Mouse (Mus musculus): Measurements from ENCODE around the gene Plekha7.
A peak's percentile ranks its signal among the peaks of the same experiment; 100 is the strongest.

Gene Plekha7

GRCm38 (mm10) chr7:116222288-116223009, 85.7 kb downstream of the Plekha7 start:
- DNase-seq (ENCODE audit: low spot score in 2 of 2): no peak

GRCm38 (mm10) chr7:116221883-116222282, 86.3 kb downstream of the Plekha7 start:
- no peak for DNase-seq (ENCODE audit: low spot score in 2 of 2)

- no peak for DNase-seq (ENCODE audit: low spot score in 2 of 2)
Measured at GRCm38 (mm10) chr7:116220103-116220707, 88.0 kb downstream of the Plekha7 start.

GRCm38 (mm10) chr7:116217747-116218146, 90.4 kb downstream of the Plekha7 start:
- no peak for DNase-seq (ENCODE audit: low spot score in 2 of 2)

GRCm38 (mm10) chr7:116211904-116212303, 96.3 kb downstream of the Plekha7 start:
- DNase-seq (ENCODE audit: low spot score in 2 of 2): no peak

- DNase-seq (ENCODE audit: low spot score in 2 of 2): no peak
Measured at GRCm38 (mm10) chr7:116209926-116210631, 98.1 kb downstream of the Plekha7 start.

- DNase-seq (ENCODE audit: low spot score in 2 of 2): no peak
Measured at GRCm38 (mm10) chr7:116208880-116209279, 99.3 kb downstream of the Plekha7 start.

- DNase-seq (ENCODE audit: low spot score in 2 of 2): no peak
Measured at GRCm38 (mm10) chr7:116206806-116207571, 101.2 kb downstream of the Plekha7 start.

GRCm38 (mm10) chr7:116205451-116205850, 102.7 kb downstream of the Plekha7 start:
- DNase-seq (ENCODE audit: low spot score in 2 of 2): no peak

- no peak for DNase-seq (ENCODE audit: low spot score in 2 of 2)
Measured at GRCm38 (mm10) chr7:116202033-116202681, 106.0 kb downstream of the Plekha7 start.

- DNase-seq (ENCODE audit: low spot score in 2 of 2): no peak
Measured at GRCm38 (mm10) chr7:116200951-116201351, 107.2 kb downstream of the Plekha7 start.

- DNase-seq (ENCODE audit: low spot score in 2 of 2): no peak
Measured at GRCm38 (mm10) chr7:116200544-116200943, 107.6 kb downstream of the Plekha7 start.

- no peak for DNase-seq (ENCODE audit: low spot score in 2 of 2)
Measured at GRCm38 (mm10) chr7:116198902-116199301, 109.3 kb downstream of the Plekha7 start.

- DNase-seq (ENCODE audit: low spot score in 2 of 2): no peak
Measured at GRCm38 (mm10) chr7:116198407-116198806, 109.8 kb downstream of the Plekha7 start.

GRCm38 (mm10) chr7:116196974-116197679, 111.0 kb downstream of the Plekha7 start:
- no peak for DNase-seq (ENCODE audit: low spot score in 2 of 2)

GRCm38 (mm10) chr7:116194996-116195395, 113.2 kb downstream of the Plekha7 start:
- DNase-seq (ENCODE audit: low spot score in 2 of 2): no peak

- DNase-seq (ENCODE audit: low spot score in 2 of 2): no peak
Measured at GRCm38 (mm10) chr7:116192966-116193365, 115.2 kb downstream of the Plekha7 start.

GRCm38 (mm10) chr7:116192096-116192595, 116.0 kb downstream of the Plekha7 start:
- no peak for DNase-seq (ENCODE audit: low spot score in 2 of 2)

- DNase-seq (ENCODE audit: low spot score in 2 of 2): peak; percentile 54 to 65
Measured at GRCm38 (mm10) chr7:116191138-116191537, 117.0 kb downstream of the Plekha7 start.

GRCm38 (mm10) chr7:116189708-116190107, 118.5 kb downstream of the Plekha7 start:
- DNase-seq (ENCODE audit: low spot score in 2 of 2): no peak

- no peak for DNase-seq (ENCODE audit: low spot score in 2 of 2)
Measured at GRCm38 (mm10) chr7:116188391-116188790, 119.8 kb downstream of the Plekha7 start.
